Mouse (Mus musculus) kidney, adult 2 months (tissue): ENCODE results near the gene Ric8b. TPM values are rescaled to one million over a fixed set of nuclear protein-coding genes. Genes with fewer than 3 reads are reported as not detected.

ENCODE experiments used
- DNase-seq: peaks from one replicate; pipeline ENCODE4 v3.0.0; 2021
- H3K27ac ChIP-seq: fragments of 200-500 bp; 2 replicates; pipeline ENCODE4 v1.5.1; 2012; ENCODE audit warnings: low read depth, low read length, control low read depth, inconsistent platforms; ENCODE audit not compliant: insufficient read depth
- H3K27me3 ChIP-seq: fragments of 200-500 bp; replicated peaks from 2 replicates; pipeline ENCODE4 v1.6.1; 2012; ENCODE audit warnings: mild to moderate bottlenecking, moderate library complexity, low read length, inconsistent platforms; ENCODE audit not compliant: control insufficient read depth, insufficient read depth
- H3K36me3 ChIP-seq: fragments of 200-500 bp; 2 replicates; pipeline ENCODE4 v1.6.1; 2012; ENCODE audit warnings: mild to moderate bottlenecking, moderate library complexity, low read length, inconsistent platforms; ENCODE audit not compliant: control insufficient read depth, insufficient read depth
- H3K4me1 ChIP-seq: fragments of 200-500 bp; 2 replicates; pipeline ENCODE4 v1.6.1; 2011; ENCODE audit warnings: low read length; ENCODE audit not compliant: control insufficient read depth, insufficient read depth
- H3K4me3 ChIP-seq: fragments of 200-500 bp; 2 replicates; pipeline ENCODE4 v1.5.1; 2011; ENCODE audit warnings: mild to moderate bottlenecking, low read depth, low read length, control low read depth; ENCODE audit not compliant: insufficient read depth
- CTCF ChIP-seq: fragments of 200-500 bp; conservative IDR thresholded peaks from 2 replicates; pipeline ENCODE4 v1.5.1; 2011; ENCODE audit warnings: low read depth, mild to moderate bottlenecking, control low read depth, low read length, moderate library complexity, mixed read lengths; ENCODE audit not compliant: insufficient read depth, insufficient read length
- POLR2A ChIP-seq: fragments of 200-500 bp; IDR thresholded peaks from one replicate; pipeline ENCODE4 v1.6.1; 2011; ENCODE audit warnings: low read depth, low read length, control low read depth
- WGBS: fragments of 180-500 bp; shearing (Covaris S2); methylation state at CpG from one replicate; pipeline ENCODE4 v1.1.7; 2018; 5-methylcytosine and 5-hydroxymethylcytosine counted together
- polyA plus RNA-seq: library from polyadenylated mRNA; depleted of rRNA; stranded (reverse); fragments of >200 nt; gene quantifications from 2 replicates; pipeline ENCODE4 v1.2.3, GENCODE M21; 2012

Gene Ric8b
- polyA plus RNA-seq, 1 experiment: 13.6 TPM

- H3K36me3 ChIP-seq: no peaks in the 10 kb centered on the region
- H3K4me1 ChIP-seq: no peaks in the 10 kb centered on the region
- no peaks in the 10 kb centered on the region for H3K27me3 ChIP-seq
- 48% methylated on average over 7 of the region's 7 CpGs for WGBS
- H3K27ac ChIP-seq: no peak overlapping the region
- H3K4me3 ChIP-seq: no peak overlapping the region
- TF ChIP-seq CTCF (no peak), POLR2A (no peak)
- DNase-seq: no peak
Measured at GRCm38 (mm10) chr10:84910194-84910593, 7.2 kb upstream of the Ric8b start.

GRCm38 (mm10) chr10:84910758-84911384 lies 6.5 kb upstream of the Ric8b start:
- no peak overlapping the region for H3K27ac ChIP-seq
- H3K4me3 ChIP-seq: no peak overlapping the region
- no peaks in the 10 kb centered on the region for H3K27me3 ChIP-seq
- no peak for DNase-seq
- 79% methylated on average over 1 of the region's 1 CpGs for WGBS
- no peaks in the 10 kb centered on the region for H3K4me1 ChIP-seq
- TF ChIP-seq POLR2A: no peak
- no peak for TF ChIP-seq CTCF
- no peaks in the 10 kb centered on the region for H3K36me3 ChIP-seq

GRCm38 (mm10) chr10:84913148-84913547 lies 4.3 kb upstream of the Ric8b start:
- WGBS: 82% methylated on average over 1 of the region's 1 CpGs
- no peaks in the 10 kb centered on the region for H3K27me3 ChIP-seq
- TF ChIP-seq CTCF (no peak), POLR2A (no peak)
- no peak overlapping the region for H3K27ac ChIP-seq
- DNase-seq: no peak
- H3K36me3 ChIP-seq: no peaks in the 10 kb centered on the region
- H3K4me3 ChIP-seq: no peak overlapping the region
- peaks cover 3% of the 10 kb centered on the region; the same call in 1 of the 2 replicates for H3K4me1 ChIP-seq

GRCm38 (mm10) chr10:84915476-84915875 lies 1.9 kb upstream of the Ric8b start:
- H3K4me3 ChIP-seq: no peak overlapping the region
- WGBS: 85% methylated on average over 6 of the region's 6 CpGs
- peaks cover 6% of the 10 kb centered on the region; the same call in 1 of the 2 replicates for H3K4me1 ChIP-seq
- no peaks in the 10 kb centered on the region for H3K27me3 ChIP-seq
- DNase-seq: no peak
- no peaks in the 10 kb centered on the region for H3K36me3 ChIP-seq
- no peak overlapping the region for H3K27ac ChIP-seq
- TF ChIP-seq CTCF (no peak), POLR2A (no peak)

GRCm38 (mm10) chr10:84917731-84918095 lies 297 bp downstream of the Ric8b start:
- DNase-seq: no peak
- 1% methylated on average over 27 of the region's 27 CpGs for whole genome bisulfite sequencing
- peaks cover 6% of the 10 kb centered on the region; the same call in 1 of the 2 replicates for H3K4me1 ChIP-seq
- peak overlapping the region; percentile 58 for H3K27ac ChIP-seq
- peak overlapping the region; percentile 85 for H3K4me3 ChIP-seq
- no peaks in the 10 kb centered on the region for H3K27me3 ChIP-seq
- TF ChIP-seq POLR2A (no peak), CTCF (no peak)
- H3K36me3 ChIP-seq: no peaks in the 10 kb centered on the region

GRCm38 (mm10) chr10:84926336-84926735 lies 8.9 kb downstream of the Ric8b start:
- Histone ChIP-seq H3K27ac (no peak overlapping the region), H3K4me3 (no peak overlapping the region), H3K36me3 (no peaks in the 10 kb centered on the region), H3K4me1 (peaks cover 18% of the 10 kb centered on the region), H3K27me3 (no peaks in the 10 kb centered on the region)
- DNase-seq: no peak
- 45% methylated on average over 7 of the region's 7 CpGs for WGBS
- TF ChIP-seq CTCF: no peak
- no peak for TF ChIP-seq POLR2A

- Histone ChIP-seq H3K4me1 (peaks cover 18% of the 10 kb centered on the region), H3K27me3 (no peaks in the 10 kb centered on the region), H3K4me3 (no peak overlapping the region), H3K36me3 (no peaks in the 10 kb centered on the region), H3K27ac (no peak overlapping the region)
- no peak for TF ChIP-seq CTCF
- no peak for TF ChIP-seq POLR2A
- DNase-seq: peak; percentile 30
- 67% methylated on average over 4 of the region's 4 CpGs for WGBS
Measured at GRCm38 (mm10) chr10:84926885-84927284, 9.5 kb downstream of the Ric8b start.

GRCm38 (mm10) chr10:84928465-84928864 lies 11.0 kb downstream of the Ric8b start:
- 81% methylated on average over 4 of the region's 4 CpGs for WGBS
- no peak for DNase-seq
- Histone ChIP-seq H3K27ac (no peak overlapping the region), H3K4me3 (no peak overlapping the region), H3K4me1 (peaks cover 16% of the 10 kb centered on the region), H3K27me3 (no peaks in the 10 kb centered on the region), H3K36me3 (no peaks in the 10 kb centered on the region)
- TF ChIP-seq CTCF: no peak
- TF ChIP-seq POLR2A: no peak
